Mouse (Mus musculus): Measurements from ENCODE around the gene Glod5. TPM values are rescaled to one million over a fixed set of nuclear protein-coding genes. Genes with fewer than 3 reads are reported as not detected.
"Not testable (repeated sequence)": the region's sequence is repeated elsewhere in the genome, so short reads cannot be mapped to it uniquely, and the experiment has no call there.

Glod5 gene
- total RNA-seq (2017): not detected in 2 replicates

DNA sequence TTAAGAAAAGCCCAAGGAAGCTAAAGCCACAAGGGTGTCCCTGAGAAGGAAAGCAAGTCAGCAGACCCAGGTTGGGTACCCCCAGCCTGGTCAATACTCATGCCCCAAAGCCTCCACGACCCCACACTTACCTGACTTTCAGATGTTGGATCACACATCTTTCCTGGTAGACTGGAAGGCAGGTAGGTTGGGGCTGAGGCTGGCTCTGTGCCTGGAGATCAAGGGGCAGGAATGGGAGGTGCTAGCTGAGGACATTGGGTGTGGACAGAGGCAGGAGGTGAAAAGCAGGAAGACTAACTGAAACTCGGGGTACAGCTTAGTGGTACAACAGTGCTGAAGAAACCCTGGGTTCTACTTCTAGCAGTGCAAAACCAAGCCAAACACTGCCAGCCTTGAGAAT, at the start of gene Glod5:
TSS of gene Glod5 (minus strand) at position 207 of the 400 bp plus-strand sequence.
- ATAC-seq (replicated peaks; ENCODE audit: low read depth, poor library complexity, severe bottlenecking): no peak

DNA sequence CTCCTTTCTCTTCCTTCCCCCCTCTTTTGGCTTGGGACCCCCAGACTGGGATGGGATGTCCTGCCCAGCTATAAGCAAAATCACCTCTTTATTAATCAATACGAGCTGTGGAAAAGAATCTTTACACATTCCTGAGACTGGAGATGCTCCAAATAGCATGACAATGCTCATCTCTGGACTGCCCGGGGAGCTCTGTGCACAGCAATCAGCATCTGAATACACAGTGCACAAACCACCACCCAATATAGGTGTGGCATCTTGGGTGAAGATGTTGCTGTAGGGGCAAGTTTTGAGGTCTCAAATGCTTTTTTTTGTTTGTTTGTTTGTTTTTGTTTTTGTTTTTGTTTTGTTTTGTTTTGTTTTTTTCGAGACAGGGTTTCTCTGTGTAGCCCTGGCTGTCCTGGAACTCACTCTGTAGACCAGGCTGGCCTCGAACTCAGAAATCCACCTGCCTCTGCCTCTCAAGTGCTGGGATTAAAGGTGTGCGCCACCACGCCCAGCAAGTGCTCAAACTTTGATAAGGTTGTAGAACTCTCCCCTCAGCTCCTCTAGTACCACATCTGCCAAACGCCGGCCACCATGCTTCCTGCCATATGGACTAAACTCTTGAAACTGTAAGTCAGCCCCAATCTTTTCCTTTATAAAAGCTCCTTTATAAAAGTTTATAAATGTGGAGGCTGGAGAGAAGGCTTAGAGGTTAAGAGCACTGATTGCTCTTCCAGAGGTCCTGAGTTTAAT, 32.9 kb upstream of the Glod5 start:
- not testable (repeated sequence) for ATAC-seq (replicated peaks; ENCODE audit: low read depth, poor library complexity, severe bottlenecking)

- 0 out of 2 replicates have a peak, but pooled peaks have one; percentile 45 for ATAC-seq (replicated peaks; ENCODE audit: low read depth, poor library complexity, severe bottlenecking)
Observed at GRCm38 (mm10) chrX:8033009-8033408, 14.7 kb upstream of the Glod5 start.

GRCm38 (mm10) chrX:8026811-8027210, 8.5 kb upstream of the Glod5 start:
- ATAC-seq (replicated peaks; ENCODE audit: low read depth, poor library complexity, severe bottlenecking): no peak

DNA sequence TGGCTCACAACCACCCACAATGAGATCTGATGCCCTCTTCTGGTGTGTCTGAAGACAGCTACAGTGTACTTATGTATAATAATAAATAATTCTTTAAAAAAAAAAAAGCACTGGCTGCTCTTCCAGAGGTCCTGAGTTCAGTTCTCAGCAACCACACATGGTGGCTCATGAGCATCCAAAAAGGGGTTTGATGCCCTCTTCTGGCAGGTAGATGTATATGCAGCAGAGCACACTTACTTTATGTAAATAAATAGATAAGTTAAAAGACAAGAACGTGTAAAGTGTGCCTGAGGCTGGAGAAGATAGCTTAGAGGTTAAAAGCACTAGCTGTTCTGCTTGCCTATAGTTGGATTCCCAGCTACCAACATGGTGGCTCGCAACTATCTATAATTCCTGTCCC, 6.5 kb upstream of the Glod5 start:
- no peak; the same call in 1 of the 2 replicates for ATAC-seq (replicated peaks; ENCODE audit: low read depth, poor library complexity, severe bottlenecking)

DNA sequence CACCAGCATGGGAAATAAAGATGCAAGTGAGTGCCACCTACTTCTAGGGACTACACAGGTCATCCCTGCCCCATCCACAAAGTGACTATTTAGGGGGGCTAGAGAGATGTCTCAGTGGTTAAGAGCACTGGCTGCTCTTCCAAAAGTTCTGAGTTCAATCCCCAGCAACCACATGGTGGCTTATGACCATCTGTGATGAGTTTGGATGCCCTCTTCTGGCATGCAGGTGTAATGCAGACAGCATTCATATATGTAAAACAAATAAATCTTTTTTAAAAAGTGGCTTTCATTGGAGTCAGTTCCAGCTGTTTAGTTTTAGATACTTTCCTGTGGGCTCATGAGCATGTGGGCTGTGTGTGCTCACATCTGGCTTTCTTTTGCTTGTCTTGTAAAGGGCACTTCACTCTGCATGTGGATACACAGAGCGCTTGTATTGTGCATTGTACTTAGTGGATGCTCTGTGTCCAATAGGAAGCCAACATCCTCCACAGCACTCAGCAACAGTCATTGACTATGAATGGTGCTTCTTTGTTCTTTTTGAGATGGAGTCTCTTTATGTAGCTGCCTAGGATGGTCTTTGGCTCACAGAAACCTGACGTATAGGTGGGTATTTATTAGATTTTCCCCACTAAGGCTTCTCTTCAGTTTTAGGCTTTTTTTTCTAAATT, 2.0 kb upstream of the Glod5 start:
- 0 out of 2 replicates have a peak, but pooled peaks have one; percentile 45 for ATAC-seq (replicated peaks; ENCODE audit: low read depth, poor library complexity, severe bottlenecking)

DNA sequence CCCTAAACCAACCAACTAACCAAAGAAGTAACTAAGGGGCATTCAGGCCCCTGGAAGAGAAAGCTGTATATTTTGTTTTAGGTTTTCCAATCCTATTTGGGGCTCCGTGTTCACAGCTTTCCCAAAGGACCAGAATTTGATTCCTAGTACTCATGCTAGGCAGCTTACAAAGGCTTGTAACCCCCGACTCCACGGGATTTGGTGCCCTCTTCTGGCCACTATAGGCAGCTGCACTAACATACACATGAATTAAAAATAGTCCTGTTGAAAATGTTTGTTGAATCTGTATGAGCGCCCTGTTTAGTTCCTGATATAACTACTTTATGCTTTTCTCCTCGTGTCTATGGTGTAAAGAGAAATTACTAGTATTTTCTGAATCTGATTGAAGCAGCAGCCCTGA, 1.1 kb downstream of the Glod5 start:
- peak; percentile 63 for ATAC-seq (replicated peaks; ENCODE audit: low read depth, poor library complexity, severe bottlenecking)

DNA sequence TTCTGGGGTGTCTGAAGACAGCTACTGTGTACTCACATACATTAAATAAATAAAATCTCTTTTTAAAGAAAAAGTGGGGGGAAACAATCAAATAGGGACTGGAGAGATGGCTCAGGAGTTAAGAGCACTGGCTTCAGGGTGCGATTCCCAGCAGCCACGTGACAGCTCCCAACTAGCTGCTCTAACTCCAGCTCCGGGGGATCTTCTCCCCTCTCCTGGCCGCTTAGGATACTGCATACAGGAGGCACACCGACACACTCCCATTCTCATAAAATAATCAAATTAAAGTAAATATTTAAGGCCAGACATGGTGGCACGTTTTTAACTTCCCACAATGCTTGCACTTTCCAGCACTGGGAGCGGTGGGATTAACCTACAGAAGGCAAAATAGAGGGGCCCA, 2.6 kb downstream of the Glod5 start:
- 0 out of 2 replicates have a peak, but pooled peaks have one; percentile 62 for ATAC-seq (replicated peaks; ENCODE audit: low read depth, poor library complexity, severe bottlenecking)

- ATAC-seq (replicated peaks; ENCODE audit: low read depth, poor library complexity, severe bottlenecking): no peak
Observed at GRCm38 (mm10) chrX:8013569-8014314, 4.5 kb downstream of the Glod5 start.

DNA sequence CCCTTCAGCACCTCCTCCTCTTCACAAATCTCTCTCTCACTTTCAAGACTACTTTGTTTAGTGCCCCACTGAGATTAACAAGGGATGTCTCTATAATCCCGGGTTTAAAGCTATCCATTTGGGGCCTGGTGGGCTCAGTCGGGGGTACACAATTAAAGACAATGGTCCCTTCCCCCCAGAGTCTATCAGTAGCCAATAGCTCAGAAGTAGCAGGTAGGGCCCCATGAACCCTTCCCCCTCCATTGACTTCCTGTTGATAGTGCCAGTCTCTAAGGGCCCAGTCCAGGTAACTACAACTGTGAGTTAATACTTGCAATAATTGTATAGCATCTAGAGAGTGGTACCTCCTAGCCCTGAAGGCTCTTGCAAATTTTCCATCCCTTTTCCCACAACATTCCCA, 5.1 kb downstream of the Glod5 start:
- no peak for ATAC-seq (replicated peaks; ENCODE audit: low read depth, poor library complexity, severe bottlenecking)

DNA sequence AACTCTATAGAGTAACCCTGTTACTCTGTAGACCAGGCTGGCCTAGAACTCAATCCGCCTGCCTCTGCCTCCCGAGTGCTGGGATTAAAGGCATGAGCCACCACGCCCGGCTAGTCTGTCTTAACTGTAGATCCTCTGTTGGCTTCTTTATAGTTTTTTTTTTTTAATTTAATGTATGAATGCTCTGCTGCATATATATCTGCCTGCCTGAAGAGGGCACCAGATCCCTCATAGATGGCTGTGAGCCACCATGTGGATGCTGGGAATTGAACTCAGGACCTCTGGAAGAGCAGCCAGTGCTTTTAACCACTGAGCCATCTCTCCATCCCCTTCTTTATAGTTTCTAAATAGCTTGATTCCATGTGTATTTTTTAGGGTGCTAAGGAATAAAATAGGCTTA, 8.9 kb downstream of the Glod5 start:
- not testable (repeated sequence) for ATAC-seq (replicated peaks; ENCODE audit: low read depth, poor library complexity, severe bottlenecking)

DNA sequence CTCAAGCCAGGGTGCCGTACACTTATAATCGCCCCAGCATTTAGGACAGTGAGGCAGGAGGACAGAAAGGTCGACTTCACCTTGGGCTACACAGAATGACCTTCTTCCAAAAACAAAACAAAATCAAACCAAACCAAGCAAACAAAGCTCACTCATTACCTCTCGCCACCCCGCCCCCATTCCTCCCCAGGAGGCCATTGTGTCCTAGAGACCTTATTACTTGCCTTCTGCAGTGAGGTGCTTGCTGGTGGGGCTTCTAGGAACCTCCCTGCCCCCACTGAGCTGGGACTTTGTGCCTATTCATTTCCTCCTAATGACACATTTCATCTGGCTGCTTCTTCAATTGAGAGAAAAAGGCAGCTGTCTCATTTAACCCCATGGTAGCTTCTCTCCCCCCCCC, 9.7 kb downstream of the Glod5 start:
- no peak for ATAC-seq (replicated peaks; ENCODE audit: low read depth, poor library complexity, severe bottlenecking)

DNA sequence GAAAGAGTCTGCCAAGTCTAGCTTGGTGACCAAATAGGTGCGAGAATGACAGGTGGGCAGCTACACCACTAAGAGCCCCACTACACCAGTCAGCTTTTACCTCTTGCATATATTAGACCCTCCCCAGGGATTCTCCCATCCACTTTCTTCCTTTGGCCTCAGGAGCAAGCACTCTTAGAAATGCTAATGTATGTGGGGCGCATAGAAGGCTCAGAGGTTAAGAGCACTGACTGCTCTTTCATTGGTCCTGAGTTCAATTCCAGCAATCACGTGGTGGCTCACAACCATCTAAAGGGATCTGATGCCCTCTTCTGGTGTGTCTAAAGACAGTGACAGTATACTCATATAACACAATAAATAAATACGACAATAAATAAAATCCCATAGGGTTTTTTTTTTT, 15.3 kb downstream of the Glod5 start:
- no peak for ATAC-seq (replicated peaks; ENCODE audit: low read depth, poor library complexity, severe bottlenecking)

DNA sequence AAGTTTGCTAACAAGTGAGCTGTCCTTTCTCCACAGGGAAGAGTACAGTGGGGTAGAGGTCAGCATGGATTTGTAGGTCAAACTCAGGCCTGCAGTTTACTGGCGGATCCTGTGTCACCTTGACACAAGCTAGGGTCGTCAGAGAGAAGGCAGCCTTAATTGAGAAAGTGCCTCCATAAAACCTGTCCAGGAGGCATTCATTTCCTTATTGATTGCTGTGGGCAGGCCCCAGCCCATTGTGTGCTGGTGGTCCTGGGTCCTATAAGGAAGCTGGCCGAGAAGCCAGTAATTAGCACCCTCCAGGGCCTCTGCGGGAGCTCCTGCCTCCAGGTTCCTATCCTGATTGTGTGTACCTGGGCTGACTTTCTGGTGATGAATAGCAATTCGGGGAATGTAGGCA, 16.3 kb downstream of the Glod5 start:
- ATAC-seq (replicated peaks; ENCODE audit: low read depth, poor library complexity, severe bottlenecking): no peak

DNA sequence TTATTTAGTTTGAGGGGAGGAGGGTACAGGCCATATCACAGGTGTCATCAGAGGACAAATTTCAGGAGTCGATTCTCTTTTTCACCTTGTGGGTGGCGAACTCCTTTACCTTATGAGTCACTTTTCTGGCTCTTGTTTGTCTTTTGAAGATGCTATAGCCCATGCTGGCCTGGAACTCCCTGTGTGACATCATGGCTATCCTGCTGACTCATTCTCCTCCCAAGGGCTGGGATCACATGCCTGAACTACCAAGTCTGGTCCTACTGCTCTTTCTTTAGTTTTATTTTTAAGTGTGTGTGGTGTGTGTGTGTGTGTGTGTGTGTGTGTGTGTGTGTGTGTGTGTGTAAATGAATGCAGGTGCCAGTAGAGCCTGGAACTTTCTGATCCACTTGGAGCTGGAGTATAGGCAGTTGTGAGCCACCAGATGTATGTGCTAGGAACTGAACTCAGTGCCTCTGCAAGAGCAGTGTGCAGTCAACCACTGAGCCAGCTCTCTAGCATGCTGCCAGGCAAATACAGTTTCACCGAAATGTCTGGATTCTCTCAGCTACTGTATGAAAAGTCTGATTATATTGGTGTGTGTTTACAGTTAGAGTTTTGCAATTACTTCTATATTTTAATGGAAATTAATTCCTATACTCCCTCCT, 17.6 kb downstream of the Glod5 start:
- ATAC-seq (replicated peaks; ENCODE audit: low read depth, poor library complexity, severe bottlenecking): no peak

GRCm38 (mm10) chrX:7993068-7993735, 25.1 kb downstream of the Glod5 start:
- peak; percentile 91 for ATAC-seq (replicated peaks; ENCODE audit: low read depth, poor library complexity, severe bottlenecking)

DNA sequence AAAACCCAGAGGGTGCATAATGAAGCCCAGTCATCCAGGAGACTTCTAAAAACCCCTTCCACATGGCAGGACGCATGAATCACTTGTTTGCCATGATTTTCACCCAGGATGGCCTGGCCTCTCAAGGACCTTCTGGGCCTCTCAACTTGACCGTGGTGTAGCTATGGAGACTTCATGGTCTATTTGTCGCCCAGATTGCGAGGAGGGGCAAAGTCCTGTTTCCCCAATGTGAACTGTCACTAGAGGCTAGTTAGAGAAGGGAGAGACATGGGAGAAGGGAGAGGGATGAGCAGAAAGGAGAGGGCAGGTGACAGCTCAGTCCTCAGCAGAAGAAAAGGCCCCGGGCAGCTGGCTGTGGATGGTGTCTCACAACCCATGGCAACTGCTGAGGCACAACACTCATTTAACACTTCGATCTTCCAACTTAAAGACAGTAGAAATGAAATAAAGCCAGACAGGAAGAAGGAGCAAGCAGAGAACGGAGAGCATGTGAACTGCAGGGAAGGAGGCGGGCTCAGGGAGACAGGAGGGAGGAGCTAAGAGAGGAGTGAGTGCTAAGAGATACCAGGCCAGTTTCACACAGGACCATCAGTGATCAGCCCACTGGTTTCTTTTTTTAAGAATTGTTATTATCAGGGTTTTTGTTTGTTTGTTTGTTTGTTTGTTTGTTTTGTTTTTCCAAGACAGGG, 25.8 kb downstream of the Glod5 start:
- peak; percentile 87 for ATAC-seq (replicated peaks; ENCODE audit: low read depth, poor library complexity, severe bottlenecking)

DNA sequence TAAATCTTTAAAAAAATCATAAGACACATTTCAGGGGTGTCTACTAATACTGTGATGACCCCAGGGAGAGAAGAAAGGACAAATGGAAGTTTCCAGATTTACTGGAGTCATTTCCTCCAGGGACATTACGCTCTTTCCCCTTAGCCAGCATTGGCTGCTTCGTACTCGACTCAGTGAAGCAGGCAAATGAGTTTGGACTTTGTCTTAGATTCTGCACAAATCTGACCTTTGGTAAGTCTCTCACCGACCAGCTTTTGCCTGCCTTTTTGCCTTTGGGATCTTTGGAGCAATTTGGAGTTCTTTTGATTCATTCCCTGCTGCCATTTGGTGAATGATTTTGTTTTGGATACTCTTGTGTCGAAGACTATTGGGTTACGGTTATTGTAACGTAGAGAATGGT, 36.9 kb downstream of the Glod5 start:
- no peak for ATAC-seq (replicated peaks; ENCODE audit: low read depth, poor library complexity, severe bottlenecking)

DNA sequence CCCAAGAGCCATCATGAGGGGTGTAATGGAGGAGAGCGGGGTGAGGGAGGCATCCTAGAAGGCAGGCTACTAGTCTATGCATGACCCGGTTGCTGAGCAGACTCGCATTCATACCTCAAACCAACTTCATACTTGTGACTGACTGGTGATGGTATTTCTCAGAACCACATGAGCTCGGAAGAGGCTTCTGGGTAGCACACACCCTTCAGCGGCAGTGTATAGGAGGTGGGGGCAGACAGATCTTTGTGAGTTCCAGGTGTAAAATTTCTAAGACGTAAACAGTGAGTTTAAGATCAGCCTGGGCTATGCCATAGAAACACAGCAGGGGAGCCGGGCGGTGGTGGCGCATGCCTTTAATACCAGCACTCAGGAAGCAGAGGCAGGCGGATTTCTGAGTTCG, 40.4 kb downstream of the Glod5 start, which contains the start of gene Gata1:
TSS of gene Gata1 (minus strand) at position 180 of the 400 bp plus-strand sequence.
- ATAC-seq (replicated peaks; ENCODE audit: low read depth, poor library complexity, severe bottlenecking): no peak

All from common myeloid progenitor, adult 5-6 weeks (primary cell).